Mouse (Mus musculus) heart, postnatal 14 days (tissue): Measurements from ENCODE around the gene Phldb3. TPM values are rescaled to one million over a fixed set of nuclear protein-coding genes. Genes with fewer than 3 reads are reported as not detected.

Source experiments
- DNase-seq, 2 experiments: peaks; one replicate each; pipeline ENCODE4 v3.0.0; 2021 to 2022
- intact Hi-C: fragments of 180-260 bp; cut with DNase I; formaldehyde crosslinking; loops from one replicate; pipeline ENCODE4 v1.15.1; 2025
- total RNA-seq, 2 experiments: library from RNA; stranded (reverse); gene quantifications; 2 replicates each; pipeline ENCODE4 v1.2.3; 2021

The Phldb3 gene
- total RNA-seq, 2 experiments from 2014 or later = 0.51 to 0.55 TPM

DNA sequence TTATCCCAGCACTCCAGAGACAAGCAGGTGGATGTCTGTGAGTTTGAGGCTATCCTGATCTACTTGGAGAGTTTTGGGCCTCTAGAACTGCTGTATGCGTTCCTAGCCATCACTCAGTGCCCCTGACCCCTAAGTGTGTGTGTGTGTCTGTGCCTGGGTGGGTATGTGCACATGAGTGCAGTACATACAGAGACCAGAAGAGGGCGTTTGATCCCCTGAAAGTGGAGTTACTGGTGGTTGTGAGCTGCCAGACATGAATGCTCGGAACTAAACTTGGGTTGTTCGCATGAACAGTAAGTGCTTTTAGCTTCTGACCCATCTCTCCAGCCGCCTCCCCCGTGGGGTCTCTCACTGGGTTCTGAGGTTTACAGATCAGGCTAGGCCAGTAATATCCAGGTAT lies 12.4 kb downstream of the Phldb3 start:
- intact Hi-C loops = no loop called here
- no peak for DNase-seq

DNA sequence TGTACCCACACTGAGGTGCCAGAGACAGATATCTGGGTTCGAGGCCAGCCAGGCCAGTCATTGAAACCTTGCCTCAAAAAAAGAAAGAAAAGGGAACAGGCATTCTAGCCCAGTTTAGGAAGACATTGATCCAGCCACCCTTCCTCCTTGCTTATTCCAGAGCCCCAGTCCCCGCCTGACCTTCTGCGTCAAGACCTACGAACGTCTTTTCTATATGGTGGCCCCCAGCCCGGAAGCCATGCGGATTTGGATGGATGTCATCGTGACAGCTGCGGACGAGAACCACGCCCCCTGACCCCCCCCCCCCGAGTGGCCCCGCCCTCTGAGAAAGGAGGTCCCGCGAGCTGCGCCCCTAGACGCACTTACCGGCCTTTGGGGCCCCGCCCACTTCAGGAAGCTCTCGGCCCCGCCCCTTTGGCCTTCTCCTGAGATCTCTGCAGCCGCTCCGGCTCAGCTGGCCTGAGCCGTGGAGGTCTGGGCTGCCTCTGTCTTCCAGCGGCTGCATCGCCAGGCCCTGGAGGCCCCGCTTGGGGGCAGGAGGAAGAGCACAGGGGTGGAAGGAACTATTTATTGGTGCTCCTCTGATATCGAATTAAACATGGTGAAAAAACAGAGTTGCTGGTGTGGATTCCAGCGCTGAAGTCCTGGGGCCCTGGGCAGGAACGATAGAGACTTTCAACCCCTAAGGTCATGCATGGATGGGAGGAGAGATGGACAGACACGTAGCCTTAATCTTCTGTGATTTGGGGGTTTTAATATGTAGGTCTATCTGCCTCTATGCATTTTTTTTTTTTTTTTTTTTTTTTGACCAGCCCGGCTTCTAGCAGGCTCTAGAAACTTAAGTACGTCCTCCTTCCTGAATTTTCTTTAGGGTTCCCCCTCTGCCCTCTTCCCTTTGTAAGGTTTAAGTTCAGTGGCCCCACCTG lies 18.4 kb downstream of the Phldb3 start:
- intact Hi-C loops = no loop called here
- peak; percentile 82 to 83 for DNase-seq

DNA sequence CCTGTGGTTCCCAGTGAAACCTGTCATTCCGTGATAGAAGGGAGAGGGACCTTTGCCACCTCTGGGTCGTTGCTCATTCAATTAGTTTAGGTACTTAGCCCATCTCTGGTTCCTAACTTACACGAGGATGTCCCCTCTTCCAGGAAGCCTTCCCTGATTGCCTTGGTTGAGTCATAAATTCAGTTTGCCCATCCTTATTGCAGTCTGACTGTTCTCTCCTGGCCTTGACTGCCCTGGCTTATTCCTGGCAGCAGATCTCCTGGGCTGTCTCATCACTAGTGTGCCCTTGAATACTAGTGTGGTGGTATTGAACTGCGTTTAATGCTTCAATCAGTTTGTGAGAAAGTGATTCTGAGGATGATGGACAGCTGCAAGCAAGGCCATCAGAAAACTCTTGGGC lies 19.1 kb downstream of the Phldb3 start:
- no peak for DNase-seq
- intact Hi-C loops = no loop called here

DNA sequence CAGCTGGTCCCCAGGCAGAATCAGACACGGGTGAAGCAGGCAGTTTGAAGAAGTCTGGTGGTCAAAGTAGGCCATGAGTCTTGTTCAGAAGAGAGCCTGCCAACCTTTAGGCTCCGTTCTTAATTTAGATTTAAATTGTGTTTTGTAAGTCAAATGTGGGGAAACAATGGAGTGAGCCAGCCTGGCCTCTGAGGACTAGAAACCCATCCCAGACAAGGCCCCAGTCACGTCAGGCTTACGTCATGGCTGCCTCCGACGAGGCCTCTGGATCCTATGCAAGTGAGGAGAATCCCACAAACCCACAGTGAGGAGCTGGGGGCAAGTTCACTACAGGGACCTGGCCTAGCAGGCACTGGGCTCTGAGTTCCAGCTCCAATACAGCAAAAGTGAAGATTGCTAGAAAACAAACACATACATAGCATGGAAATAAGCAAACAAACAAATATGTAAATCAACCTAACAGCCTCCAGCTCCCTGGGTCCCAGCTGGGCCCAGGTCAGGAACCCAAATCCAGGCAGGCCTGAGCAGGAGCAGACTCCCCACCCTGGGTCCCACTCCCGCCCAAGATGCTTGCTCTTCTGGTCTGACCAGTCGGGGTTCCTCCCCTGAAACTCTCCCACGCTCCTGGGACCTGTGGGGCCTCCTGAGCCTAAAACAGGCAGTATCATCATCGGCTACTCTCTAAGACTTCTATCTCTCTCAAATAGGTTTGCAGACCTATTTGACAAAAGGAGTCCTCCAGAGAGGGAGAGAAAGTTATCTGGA lies 19.7 kb downstream of the Phldb3 start:
- DNase-seq = no peak
- intact Hi-C loops = no loop called here

DNA sequence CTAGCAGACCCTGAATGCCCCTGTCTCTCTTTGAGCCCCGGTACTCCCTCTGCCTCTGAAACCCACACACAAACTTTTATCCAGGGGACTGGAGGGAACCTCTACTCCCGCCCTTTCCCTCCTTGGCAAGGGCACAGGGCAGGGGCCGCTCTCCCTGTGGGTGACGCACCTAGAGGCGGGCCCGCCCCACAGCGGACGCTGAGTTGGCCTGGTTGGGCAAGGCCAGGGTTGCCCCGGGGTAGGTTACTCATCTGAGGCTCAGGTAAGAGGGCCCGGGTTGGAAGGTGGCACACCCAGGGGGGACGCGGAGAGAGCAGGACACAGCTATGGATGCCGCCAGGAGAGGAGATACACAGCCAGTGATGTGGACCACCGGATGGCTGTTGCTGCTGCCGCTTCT lies 25.7 kb downstream of the Phldb3 start, which contains the start of gene Lypd3:
Gene Lypd3, plus strand, starts transcription at position 287 of the 400 bp plus-strand sequence.
- intact Hi-C loops = no loop called here

DNA sequence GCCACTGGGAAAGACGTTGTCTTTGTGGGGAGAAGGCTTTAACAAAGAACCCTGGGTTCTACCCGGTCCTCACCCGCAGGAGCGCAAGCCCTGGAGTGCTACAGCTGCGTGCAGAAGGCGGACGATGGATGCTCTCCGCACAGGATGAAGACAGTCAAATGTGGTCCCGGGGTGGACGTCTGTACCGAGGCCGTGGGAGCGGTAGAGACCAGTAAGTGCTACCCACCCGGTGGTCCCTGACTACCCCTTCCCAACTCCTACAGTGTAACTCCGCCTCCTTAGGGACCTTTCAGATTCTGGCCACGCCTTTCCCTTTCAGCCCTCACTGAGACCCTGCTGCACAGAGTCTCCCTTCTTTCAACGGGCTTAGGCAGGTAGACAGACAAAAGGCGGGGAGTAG lies 26.5 kb downstream of the Phldb3 start:
- intact Hi-C loops = no loop called here
- no peak for DNase-seq

More for the DNA sequence above, 25.7 kb downstream of the Phldb3 start, which contains the start of gene Lypd3:
- DNase-seq = no peak

DNA sequence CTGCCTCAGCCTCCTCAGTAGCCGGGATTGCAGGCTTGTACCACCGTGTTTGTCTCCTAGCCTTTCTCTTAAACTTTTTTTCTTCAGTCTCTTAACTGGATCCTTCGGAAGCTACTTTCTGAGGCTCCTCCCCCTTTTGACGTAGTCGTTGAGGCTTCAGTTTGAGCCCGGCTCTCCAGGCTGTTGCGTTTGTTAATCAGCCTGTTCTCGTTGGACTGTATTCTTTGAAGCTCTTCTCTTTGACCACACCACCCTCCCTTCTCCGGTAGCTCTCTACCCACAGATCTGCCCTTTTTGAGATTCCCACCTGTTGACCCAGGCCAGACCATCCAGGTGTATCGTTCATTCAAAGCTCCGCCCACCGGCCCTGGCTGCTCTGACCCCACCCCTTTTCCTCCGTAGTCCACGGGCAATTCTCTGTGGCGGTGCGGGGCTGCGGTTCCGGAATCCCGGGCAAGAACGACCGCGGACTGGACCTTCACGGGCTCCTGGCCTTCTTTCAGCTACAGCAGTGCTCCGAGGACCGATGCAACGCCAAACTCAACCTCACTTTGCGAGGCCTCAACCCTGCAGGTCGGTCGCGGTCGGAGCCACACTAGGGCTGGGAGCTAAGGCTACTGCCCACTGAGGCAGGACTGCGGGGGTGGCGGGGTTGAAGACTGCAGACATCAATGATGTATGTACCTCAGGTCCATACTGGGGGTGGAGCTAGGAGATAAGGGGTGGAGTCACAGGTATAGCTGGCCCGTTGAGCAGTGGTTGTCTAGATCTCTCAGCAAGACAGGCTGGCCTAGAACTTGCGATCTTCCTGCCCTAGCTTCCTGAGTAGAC lies 27.7 kb downstream of the Phldb3 start:
- intact Hi-C loops = no loop called here

DNA sequence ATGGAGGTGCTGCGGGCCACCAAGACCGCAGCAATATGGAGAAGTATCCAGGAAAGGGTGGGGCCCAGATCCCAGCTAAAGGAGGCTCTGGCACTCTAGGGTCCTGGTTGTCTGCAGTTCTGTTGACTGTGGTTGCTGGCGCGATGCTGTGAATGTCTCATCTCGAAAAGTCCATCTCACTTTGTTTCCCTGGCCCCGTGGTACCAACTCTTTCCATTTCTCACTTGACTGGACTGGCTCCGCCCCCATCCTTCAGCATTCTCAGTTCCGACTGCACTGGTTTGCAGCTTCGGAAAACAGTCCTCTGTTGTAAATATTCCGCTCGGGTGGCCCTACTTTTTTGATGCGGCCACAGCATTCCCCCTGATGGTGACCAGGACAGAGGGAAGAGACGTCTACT lies 29.9 kb downstream of the Phldb3 start:
- no peak for DNase-seq
- intact Hi-C loops = no loop called here

More for the DNA sequence above, 27.7 kb downstream of the Phldb3 start:
- DNase-seq = no peak

DNA sequence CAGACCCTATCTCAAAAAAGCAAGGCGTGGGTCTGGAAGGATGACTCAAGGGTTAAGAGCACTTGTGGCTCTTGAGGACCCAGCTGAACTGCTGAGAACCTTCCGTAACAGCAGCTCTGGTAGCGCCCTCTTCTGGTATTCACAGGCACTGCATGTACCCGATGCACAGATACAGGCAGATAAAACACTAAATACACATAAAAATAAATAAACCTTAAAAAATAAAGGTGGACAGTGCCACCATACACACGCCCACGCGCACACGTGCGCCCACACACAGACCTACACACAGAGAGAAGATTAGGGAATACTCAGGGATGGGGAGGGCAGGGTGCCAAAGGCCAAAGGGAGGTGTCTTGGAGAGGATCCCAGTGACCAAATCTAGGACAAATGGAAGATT lies 31.9 kb downstream of the Phldb3 start:
- intact Hi-C loops = no loop called here
- peak; percentile 35 to 53 for DNase-seq

DNA sequence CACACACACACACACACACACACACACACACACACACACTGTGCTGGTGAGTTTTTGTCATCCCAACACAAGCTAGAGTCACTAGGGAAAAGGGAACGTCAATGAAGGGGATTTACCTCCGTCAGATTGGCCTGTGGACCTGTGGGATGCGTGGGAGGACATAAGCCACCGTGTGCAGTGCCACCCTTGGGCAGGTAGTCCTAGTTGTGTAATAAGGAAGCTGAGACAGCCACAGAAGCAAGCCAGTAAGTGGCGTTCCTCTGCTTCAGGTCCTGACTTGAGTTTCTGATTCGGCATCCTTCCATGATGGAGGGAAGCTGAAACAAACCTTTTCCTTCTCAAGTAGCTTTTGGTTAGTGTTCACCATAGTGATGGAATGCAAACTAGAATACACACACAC lies 33.9 kb downstream of the Phldb3 start:
- intact Hi-C loops = no loop called here

DNA sequence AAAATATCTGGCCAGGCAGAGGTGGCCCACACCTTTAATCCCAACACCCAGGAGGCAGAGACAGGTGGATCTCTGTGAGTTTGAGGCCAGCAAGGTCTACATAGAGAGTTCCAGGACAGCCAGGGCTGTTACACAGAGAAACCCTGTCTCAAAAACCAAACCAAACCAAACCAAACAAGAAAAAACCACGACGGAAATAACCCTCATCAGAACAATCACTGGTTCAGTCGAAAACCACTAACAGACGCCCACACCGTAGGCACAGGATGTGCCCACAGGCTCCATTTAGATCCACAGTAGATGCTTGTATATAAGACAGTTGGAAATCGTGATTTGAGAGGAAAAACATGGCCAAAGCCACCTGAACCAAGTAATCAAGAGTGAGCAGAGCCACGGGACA lies 34.4 kb downstream of the Phldb3 start:
- no peak for DNase-seq
- intact Hi-C loops = no loop called here

More for the DNA sequence above, 33.9 kb downstream of the Phldb3 start:
- no peak for DNase-seq

DNA sequence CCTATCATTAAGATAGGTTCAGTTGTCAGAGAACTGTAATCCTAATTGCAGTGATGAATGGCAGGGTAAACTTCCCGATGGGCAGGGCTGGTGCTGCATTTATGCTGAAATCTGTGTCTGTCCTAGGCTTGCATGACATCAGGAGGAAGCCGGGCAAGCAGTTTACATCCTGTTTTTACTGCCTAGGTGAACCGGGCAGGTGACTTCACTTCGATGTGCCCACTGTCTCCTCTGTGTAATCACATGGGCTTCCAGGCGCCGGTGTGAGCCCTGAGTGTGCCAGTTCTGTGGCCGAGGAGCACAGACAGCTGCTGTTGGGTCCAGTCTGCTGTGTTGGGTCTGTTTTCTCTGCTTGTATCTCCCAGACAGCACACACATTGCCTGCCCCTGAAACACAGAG lies 35.9 kb downstream of the Phldb3 start:
- DNase-seq = no peak
- intact Hi-C loops = no loop called here

DNA sequence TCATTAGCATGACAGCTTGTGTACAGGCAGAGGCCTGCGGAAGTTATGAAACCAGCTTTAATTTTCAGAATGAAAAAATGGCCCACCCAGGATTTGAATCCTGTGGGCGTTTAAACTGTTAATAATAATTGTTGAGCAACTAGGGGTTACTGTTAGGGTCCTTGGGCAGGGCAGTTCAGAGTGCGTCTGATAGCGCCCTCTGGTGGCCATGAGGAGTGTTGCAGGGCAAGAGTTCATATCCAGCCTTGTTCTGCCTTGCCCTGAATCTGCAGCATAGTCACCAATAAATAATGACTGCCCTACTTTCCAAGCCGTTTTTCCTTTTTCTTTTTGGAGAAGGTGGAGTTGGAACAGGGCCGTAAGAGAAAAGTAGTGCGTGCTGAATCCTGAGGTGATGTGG lies 43.1 kb downstream of the Phldb3 start:
- DNase-seq = peak; percentile 62 to 68
- intact Hi-C loops = loop anchor here (2.0 kb wide), 1 partner anchor 53 kb away; no protein-coding TSS in a partner anchor

DNA sequence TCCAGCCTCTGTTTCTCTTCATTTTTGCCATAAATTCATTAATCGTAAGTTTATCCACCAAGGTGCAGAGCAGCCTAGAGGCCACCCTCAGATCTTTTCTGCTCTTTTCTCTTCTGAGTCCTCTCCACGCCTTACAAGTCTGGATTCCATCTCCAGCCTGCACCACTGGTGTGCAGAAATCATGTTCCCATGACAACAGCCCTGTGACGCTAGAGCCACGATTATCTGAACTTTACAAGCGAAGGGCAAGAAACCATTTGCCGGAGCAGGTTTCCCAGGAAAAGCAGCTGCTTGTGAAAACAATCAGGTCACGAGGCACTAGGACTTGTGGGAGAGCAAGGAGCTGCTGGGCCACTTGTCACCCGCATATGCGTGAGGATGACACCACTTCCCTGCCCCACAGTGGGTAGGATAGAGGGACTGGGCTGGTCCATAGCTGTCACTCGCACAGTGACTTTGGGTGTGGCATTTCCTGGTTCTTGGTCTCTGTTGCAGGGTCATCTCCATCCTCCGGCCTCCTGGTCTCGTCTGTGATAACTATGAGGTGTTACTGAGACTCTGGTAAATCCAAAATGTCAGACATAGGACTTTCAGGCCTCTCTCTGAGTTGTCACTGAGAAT lies 49.3 kb downstream of the Phldb3 start:
- no peak for DNase-seq
- intact Hi-C loops = loop anchor here (10.0 kb wide), 1 partner anchor 185 kb away; no protein-coding TSS in a partner anchor

DNA sequence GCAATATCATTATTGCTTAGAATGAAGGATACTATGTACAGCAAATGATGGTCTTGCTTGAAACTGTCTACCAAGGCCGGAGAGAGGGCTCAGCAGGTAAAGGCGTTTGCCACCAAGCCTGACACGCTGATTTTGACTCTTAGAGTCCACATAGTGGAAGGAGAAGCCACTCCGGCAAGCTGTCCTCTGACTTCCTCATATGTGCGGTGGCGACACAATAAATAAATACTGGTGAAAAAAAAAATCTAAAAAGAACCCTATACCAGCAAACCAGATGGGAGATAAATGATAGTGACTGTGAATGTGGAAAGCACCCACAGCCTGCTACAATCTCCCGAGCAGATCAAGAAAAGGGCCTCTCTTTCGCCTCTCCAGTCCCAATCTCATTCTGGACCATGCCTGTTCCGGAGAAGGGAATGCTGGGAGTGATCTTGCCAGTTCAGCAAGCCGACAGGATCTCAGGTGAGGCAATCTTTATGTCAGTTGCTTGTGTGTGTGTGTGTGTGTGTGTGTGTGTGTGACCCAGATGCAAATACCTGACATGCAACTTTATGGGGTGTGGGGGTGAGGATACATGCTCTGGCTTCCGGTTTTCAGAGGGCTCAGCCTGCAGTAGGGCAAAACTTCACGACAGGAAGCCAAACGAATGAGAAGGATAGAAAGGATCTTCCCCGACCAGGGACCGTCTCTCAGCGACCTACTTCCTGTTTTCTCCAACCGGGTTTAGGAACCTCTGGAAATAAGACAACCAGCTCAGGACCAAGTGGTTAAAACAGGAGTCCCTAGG lies 50.7 kb downstream of the Phldb3 start:
- intact Hi-C loops = loop anchor here (10.0 kb wide), 1 partner anchor 187 kb away; no protein-coding TSS in a partner anchor
- no peak for DNase-seq

DNA sequence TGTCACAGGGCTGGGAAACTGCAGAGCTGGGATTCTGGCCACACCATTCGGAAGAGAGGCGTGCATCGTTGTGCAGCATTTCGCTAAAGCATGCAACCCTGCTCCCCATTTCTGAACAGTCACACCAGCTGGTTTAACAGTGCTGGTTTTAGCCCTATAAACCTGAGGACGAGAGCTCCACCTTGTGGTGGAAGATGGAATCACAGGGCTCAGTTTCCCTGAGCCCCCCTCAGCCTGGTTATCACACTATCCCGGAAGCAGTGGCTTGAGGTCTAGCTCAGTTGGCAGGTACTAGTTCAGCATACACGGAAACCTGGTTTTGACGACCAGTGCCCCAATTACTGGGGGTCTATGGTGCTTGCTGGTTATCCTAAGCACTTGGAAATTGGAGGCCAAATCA lies 52.0 kb downstream of the Phldb3 start:
- intact Hi-C loops = loop anchor here (1.0 to 10.0 kb wide), 2 partner anchors 61 to 188 kb away; no protein-coding TSS in a partner anchor
- DNase-seq = peak; percentile 55 to 74

DNA sequence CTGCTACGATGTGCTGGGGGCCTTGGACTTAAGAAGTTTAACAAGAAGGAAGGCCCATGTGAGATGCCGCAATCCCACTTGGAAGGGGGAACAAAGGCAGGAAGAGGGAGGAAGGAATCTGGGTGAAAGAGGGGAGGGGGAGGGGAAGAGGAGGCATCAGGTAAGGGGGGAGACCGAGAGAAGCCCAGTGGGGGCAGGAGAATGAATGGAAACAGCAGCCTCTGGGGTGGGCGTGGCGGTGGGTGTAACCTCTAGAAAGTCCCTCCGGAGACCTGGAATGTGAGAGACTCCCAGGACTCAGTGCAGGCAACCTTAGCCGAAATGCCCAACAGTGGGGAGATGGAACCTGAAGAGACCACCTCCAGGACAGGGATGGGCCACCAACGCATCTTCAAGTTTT lies 53.7 kb downstream of the Phldb3 start:
- no peak for DNase-seq
- intact Hi-C loops = loop anchor here (10.0 kb wide), 1 partner anchor 190 kb away; no protein-coding TSS in a partner anchor

DNA sequence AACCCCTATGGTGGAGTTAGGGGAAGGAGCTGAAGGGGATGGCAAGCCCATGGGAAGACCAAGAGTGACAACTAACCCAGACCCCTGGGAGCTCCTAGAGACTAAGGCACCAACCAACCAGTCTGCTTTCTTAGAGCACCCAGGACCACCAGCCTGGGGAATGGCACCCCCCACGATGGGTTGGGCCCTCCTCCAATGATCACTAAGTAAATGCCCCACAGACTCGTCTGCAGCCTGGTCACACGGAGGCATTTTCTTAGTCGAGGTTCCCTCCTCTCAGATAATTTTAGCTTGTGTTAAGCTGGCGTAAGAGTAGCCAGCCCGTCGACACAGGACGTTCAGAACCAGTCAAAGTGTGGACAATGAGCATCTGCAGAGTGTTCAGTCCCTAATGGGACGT lies 54.4 kb downstream of the Phldb3 start:
- intact Hi-C loops = loop anchor here (10.0 kb wide), 1 partner anchor 190 kb away; no protein-coding TSS in a partner anchor
- no peak for DNase-seq

DNA sequence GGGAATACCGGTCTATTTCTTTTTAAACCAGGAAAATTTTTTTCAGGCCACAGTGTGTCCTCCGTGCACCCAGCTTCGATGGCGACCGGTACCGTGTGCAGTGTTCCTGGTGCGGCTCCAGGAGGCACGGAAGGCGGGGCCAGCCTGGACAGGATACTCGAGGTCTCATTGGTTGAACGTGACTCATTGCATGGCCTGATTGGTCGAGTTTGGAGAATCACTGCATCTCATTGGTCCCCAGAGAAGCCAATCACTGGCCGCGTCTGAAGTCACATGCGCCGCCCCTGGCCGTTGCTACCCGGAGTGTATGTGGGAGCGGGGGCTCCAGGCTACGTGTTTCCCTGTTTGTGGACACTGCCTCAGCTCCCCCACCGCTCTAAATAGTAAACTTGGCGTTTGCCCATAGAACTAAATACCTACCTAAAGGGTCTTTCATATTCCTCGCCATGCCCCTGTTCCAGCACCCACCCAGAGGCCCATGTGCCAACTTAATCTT lies 61.4 kb downstream of the Phldb3 start:
- intact Hi-C loops = loop anchor here (2.0 kb wide), 1 partner anchor 49 kb away; no protein-coding TSS in a partner anchor
- DNase-seq = no peak
